Mouse (Mus musculus): ENCODE measurements at regions not wholly inside any gene's neighbourhood (a gene's known extent, or its start where the extent isn't known, plus 50 kb on each side); places are given as distances from the start of the nearest gene placed in this dataset.

GRCm38 (mm10) chr3:60407426-60407825 lies 65.2 kb upstream of the Mbnl1 start:
- peak; percentile 23; the same call in 1 of the 2 replicates for TF ChIP-seq POLR2AphosphoS2 (IDR thresholded peaks at IDR 0.05; ENCODE audit: low read length)
- peak; percentile 68 for TF ChIP-seq ETS1 (IDR thresholded peaks at IDR 0.05; ENCODE audit: low read depth, low read length)
- TF ChIP-seq USF1 (IDR thresholded peaks at IDR 0.05; ENCODE audit: low read depth, low read length), result peak; percentile 21; the same call in 1 of the 2 replicates
- TF ChIP-seq KAT2A (conservative IDR thresholded peaks at IDR 0.05; ENCODE audit: low read depth, low read length), result peak; percentile 30; the same call in 1 of the 2 replicates
- no peak for TF ChIP-seq RCOR1 (IDR thresholded peaks at IDR 0.05; ENCODE audit: low read depth, low read length)
- TF ChIP-seq SMC3 (IDR thresholded peaks at IDR 0.05; ENCODE audit: low read depth, low read length), result no peak
- TF ChIP-seq CHD1 (IDR thresholded peaks at IDR 0.05; ENCODE audit: low read depth, low read length), result no peak
- no peak for TF ChIP-seq USF2 (IDR thresholded peaks at IDR 0.05; ENCODE audit: borderline replicate concordance in 1 of 2, insufficient read depth in 1 of 2, low read depth in 1 of 2, low read length in 2 of 2)
- no peak; the same call in 1 of the 2 replicates for TF ChIP-seq SIN3A (IDR thresholded peaks at IDR 0.05; ENCODE audit: low read length)
- no peak for TF ChIP-seq GABPA (IDR thresholded peaks at IDR 0.05; ENCODE audit: low read depth, low read length)
- TF ChIP-seq MYC (IDR thresholded peaks at IDR 0.05; ENCODE audit: low read depth, low read length), result no peak
- peak in 1 of 2 experiments; percentile 26; a peak in 1 of 4 replicates for TF ChIP-seq EP300 (IDR thresholded peaks at IDR 0.05; ENCODE audit: low read depth in 1 of 2, low read length in 2 of 2)
- 0 out of 2 replicates have a peak, but pooled peaks have one; percentile 3 for TF ChIP-seq TCF12 (IDR thresholded peaks at IDR 0.05; ENCODE audit: low read depth, low read length)
- no peak for TF ChIP-seq ZNF384 (IDR thresholded peaks at IDR 0.05; ENCODE audit: low read depth, low read length)
- TF ChIP-seq NELFE (IDR thresholded peaks at IDR 0.05; ENCODE audit: low read depth, low read length), result no peak; the same call in 1 of the 2 replicates
- Histone ChIP-seq H3K27ac (ENCODE audit: control insufficient read depth, low read depth, low read length) (peak overlapping the region; percentile 100), H3K27me3 (ENCODE audit: control insufficient read depth in 1 of 2, insufficient read depth in 2 of 2, low read length in 2 of 2) (no peaks in the 10 kb centered on the region), H3K9ac (ENCODE audit: control insufficient read depth, low read depth, low read length, poor library complexity, severe bottlenecking) (peak overlapping the region; percentile 69), H3K79me2 (ENCODE audit: control insufficient read depth, insufficient read depth, low read length, poor library complexity) (no peaks in the 10 kb centered on the region; the same call in 1 of the 2 replicates), H3K36me3 (ENCODE audit: control insufficient read depth in 1 of 2, insufficient read depth in 2 of 2, low read length in 2 of 2) (peaks cover 0 to 24% of the 10 kb centered on the region in 2 experiments; a peak in 2 of 4 replicates), H3K9me3 (replicated peaks; ENCODE audit: insufficient read depth, low read length) (no peaks in the 10 kb centered on the region), H3K4me1 (ENCODE audit: control insufficient read depth in 1 of 2, insufficient read depth in 2 of 2, low read length in 2 of 2) (peaks cover 7 to 40% of the 10 kb centered on the region in 2 experiments; a peak in 3 of 4 replicates), H3K4me3 (ENCODE audit: control insufficient read depth in 1 of 2, insufficient read depth in 1 of 2, low read depth in 2 of 2, low read length in 2 of 2) (no peak overlapping the region)
- DNase-seq (ENCODE audit: low read depth, low spot score), result peak; percentile 62

- Histone ChIP-seq H3K36me3 (ENCODE audit: control insufficient read depth in 1 of 2, insufficient read depth in 2 of 2, low read length in 2 of 2) (peaks cover 0 to 28% of the 10 kb centered on the region in 2 experiments; a peak in 2 of 4 replicates), H3K4me1 (ENCODE audit: control insufficient read depth in 1 of 2, insufficient read depth in 2 of 2, low read length in 2 of 2) (peaks cover 8 to 44% of the 10 kb centered on the region in 2 experiments; a peak in 3 of 4 replicates), H3K27ac (ENCODE audit: control insufficient read depth, low read depth, low read length) (peak overlapping the region; percentile 100), H3K9me3 (replicated peaks; ENCODE audit: insufficient read depth, low read length) (no peaks in the 10 kb centered on the region), H3K9ac (ENCODE audit: control insufficient read depth, low read depth, low read length, poor library complexity, severe bottlenecking) (peak overlapping the region; percentile 69), H3K79me2 (ENCODE audit: control insufficient read depth, insufficient read depth, low read length, poor library complexity) (no peaks in the 10 kb centered on the region; the same call in 1 of the 2 replicates), H3K4me3 (ENCODE audit: control insufficient read depth in 1 of 2, insufficient read depth in 1 of 2, low read depth in 2 of 2, low read length in 2 of 2) (peak overlapping the region in 1 of 2 experiments; percentile 87; a peak in 2 of 4 replicates), H3K27me3 (ENCODE audit: control insufficient read depth in 1 of 2, insufficient read depth in 2 of 2, low read length in 2 of 2) (no peaks in the 10 kb centered on the region)
- DNase-seq (ENCODE audit: low read depth, low spot score), result peak; percentile 77
- TF ChIP-seq NRF1 (IDR thresholded peaks at IDR 0.05; ENCODE audit: insufficient read depth, low read depth, low read length, poor library complexity, severe bottlenecking) (no peak), TBP (IDR thresholded peaks at IDR 0.05; ENCODE audit: low read depth, low read length) (0 out of 2 replicates have a peak, but pooled peaks have one; percentile 1), TAL1 (IDR thresholded peaks at IDR 0.05; ENCODE audit: low read length) (no peak), POLR2A (IDR thresholded peaks at IDR 0.05; ENCODE audit: control insufficient read depth in 1 of 2, insufficient read depth in 1 of 2, low read depth in 1 of 2, low read length in 2 of 2, poor library complexity in 1 of 2) (peak in 1 of 2 experiments; percentile 7; a peak in 1 of 4 replicates), USF2 (IDR thresholded peaks at IDR 0.05; ENCODE audit: borderline replicate concordance in 1 of 2, insufficient read depth in 1 of 2, low read depth in 1 of 2, low read length in 2 of 2) (peak; percentile 26 to 73; a peak in 2 of 4 replicates), USF1 (IDR thresholded peaks at IDR 0.05; ENCODE audit: low read depth, low read length) (peak; percentile 92), MAX (IDR thresholded peaks at IDR 0.05; ENCODE audit: low read length) (peak; percentile 61)
Observed at GRCm38 (mm10) chr3:60407906-60408305, 64.7 kb upstream of the Mbnl1 start.
